Mouse (Mus musculus) brain, embryonic 18.5 days (tissue): ENCODE data around the gene Gm21981.

ENCODE experiments used
- DNase-seq: peaks from one replicate; pipeline ENCODE4 v3.0.0-alpha.2; 2012; ENCODE audit warnings: low read depth, low spot score

Gm21981 gene

GRCm38 (mm10) chr17:47694442-47694502 is at the start of gene Gm21981:
Gene Gm21981 (minus strand): TSS chr17:47694455.
- DNase-seq: no peak

- DNase-seq: no peak
Observed at GRCm38 (mm10) chr17:47742991-47743734, 48.9 kb upstream of the Gm21981 start.

GRCm38 (mm10) chr17:47740186-47740585 is 45.9 kb upstream of the Gm21981 start:
- no peak for DNase-seq

- no peak for DNase-seq
Observed at GRCm38 (mm10) chr17:47738879-47739798, 44.9 kb upstream of the Gm21981 start.

- DNase-seq: no peak
Observed at GRCm38 (mm10) chr17:47738066-47738878, 44.0 kb upstream of the Gm21981 start.

- no peak for DNase-seq
Observed at GRCm38 (mm10) chr17:47737271-47738065, 43.2 kb upstream of the Gm21981 start.

GRCm38 (mm10) chr17:47736856-47737255 is 42.6 kb upstream of the Gm21981 start, which contains the start of gene Tfeb:
Gene Tfeb (plus strand): TSS chr17:47737030.
- DNase-seq: peak; percentile 63

GRCm38 (mm10) chr17:47735553-47736100 is 41.4 kb upstream of the Gm21981 start:
- no peak for DNase-seq

GRCm38 (mm10) chr17:47730633-47731575 is 36.6 kb upstream of the Gm21981 start:
- no peak for DNase-seq

GRCm38 (mm10) chr17:47726566-47726965 is 32.3 kb upstream of the Gm21981 start, which contains the start of gene Pgc:
Gene Pgc (plus strand): TSS chr17:47726842.
- no peak for DNase-seq

- no peak for DNase-seq
Observed at GRCm38 (mm10) chr17:47721183-47721582, 26.9 kb upstream of the Gm21981 start.

- DNase-seq: no peak
Observed at GRCm38 (mm10) chr17:47715037-47715436, 20.8 kb upstream of the Gm21981 start.

- no peak for DNase-seq
Observed at GRCm38 (mm10) chr17:47712889-47713571, 18.8 kb upstream of the Gm21981 start.

- DNase-seq: no peak
Observed at GRCm38 (mm10) chr17:47711883-47712282, 17.6 kb upstream of the Gm21981 start.

GRCm38 (mm10) chr17:47710036-47710435 is 15.8 kb upstream of the Gm21981 start:
- DNase-seq: no peak

GRCm38 (mm10) chr17:47708972-47709371 is 14.7 kb upstream of the Gm21981 start:
- DNase-seq: no peak

GRCm38 (mm10) chr17:47707961-47708360 is 13.7 kb upstream of the Gm21981 start:
- no peak for DNase-seq

- no peak for DNase-seq
Observed at GRCm38 (mm10) chr17:47706196-47706595, 11.9 kb upstream of the Gm21981 start.

GRCm38 (mm10) chr17:47704692-47705091 is 10.4 kb upstream of the Gm21981 start:
- no peak for DNase-seq
